Mouse (Mus musculus): ENCODE results near the gene Plekhg1. TPM values are rescaled to one million over a fixed set of nuclear protein-coding genes. Genes with fewer than 3 reads are reported as not detected.

Plekhg1 gene
- polyA plus RNA-seq, 1 experiment = 2.3 TPM

- no peak overlapping the region for H3K4me3 ChIP-seq (ENCODE audit: control insufficient read depth, insufficient read depth, low read length)
- H3K27me3 ChIP-seq (ENCODE audit: control insufficient read depth, insufficient read depth, low read length) = no peaks in the 10 kb centered on the region
- no peak overlapping the region for H3K27ac ChIP-seq (ENCODE audit: control insufficient read depth, insufficient read depth, low read length)
- DNase-seq = no peak
- H3K36me3 ChIP-seq (ENCODE audit: control insufficient read depth, insufficient read depth, low read length) = no peaks in the 10 kb centered on the region
- no peaks in the 10 kb centered on the region for H3K4me1 ChIP-seq (replicated peaks; ENCODE audit: control insufficient read depth, insufficient read depth, low read length)
- 46% methylated on average over 1 of the region's 1 CpGs for WGBS
- no peak for TF ChIP-seq CTCF (IDR thresholded peaks at IDR 0.05; ENCODE audit: borderline replicate concordance, control insufficient read depth, extremely low read depth, insufficient read depth, low read length, poor library complexity)
Measured at GRCm38 (mm10) chr10:3749580-3749979, 9.4 kb downstream of the Plekhg1 start.

GRCm38 (mm10) chr10:3761992-3762391, 21.8 kb downstream of the Plekhg1 start:
- Histone ChIP-seq H3K4me1 (replicated peaks; ENCODE audit: control insufficient read depth, insufficient read depth, low read length) (no peaks in the 10 kb centered on the region), H3K36me3 (ENCODE audit: control insufficient read depth, insufficient read depth, low read length) (no peaks in the 10 kb centered on the region), H3K27ac (ENCODE audit: control insufficient read depth, insufficient read depth, low read length) (no peak overlapping the region), H3K4me3 (ENCODE audit: control insufficient read depth, insufficient read depth, low read length) (no peak overlapping the region), H3K27me3 (ENCODE audit: control insufficient read depth, insufficient read depth, low read length) (no peaks in the 10 kb centered on the region)
- DNase-seq = no peak
- WGBS = 91% methylated on average over 5 of the region's 5 CpGs
- TF ChIP-seq POLR2A (IDR thresholded peaks at IDR 0.05; ENCODE audit: control insufficient read depth, extremely low read depth, insufficient read depth, low read length, poor library complexity) (no peak), CTCF (IDR thresholded peaks at IDR 0.05; ENCODE audit: borderline replicate concordance, control insufficient read depth, extremely low read depth, insufficient read depth, low read length, poor library complexity) (no peak)

- H3K4me3 ChIP-seq (ENCODE audit: control insufficient read depth, insufficient read depth, low read length) = no peak overlapping the region
- H3K36me3 ChIP-seq (ENCODE audit: control insufficient read depth, insufficient read depth, low read length) = no peaks in the 10 kb centered on the region
- TF ChIP-seq POLR2A (IDR thresholded peaks at IDR 0.05; ENCODE audit: control insufficient read depth, extremely low read depth, insufficient read depth, low read length, poor library complexity) (no peak), CTCF (IDR thresholded peaks at IDR 0.05; ENCODE audit: borderline replicate concordance, control insufficient read depth, extremely low read depth, insufficient read depth, low read length, poor library complexity) (no peak)
- no peaks in the 10 kb centered on the region for H3K27me3 ChIP-seq (ENCODE audit: control insufficient read depth, insufficient read depth, low read length)
- H3K27ac ChIP-seq (ENCODE audit: control insufficient read depth, insufficient read depth, low read length) = no peak overlapping the region
- DNase-seq = no peak
- 57% methylated on average over 3 of the region's 3 CpGs for WGBS
- no peaks in the 10 kb centered on the region for H3K4me1 ChIP-seq (replicated peaks; ENCODE audit: control insufficient read depth, insufficient read depth, low read length)
Measured at GRCm38 (mm10) chr10:3763199-3763598, 23.0 kb downstream of the Plekhg1 start.

- Histone ChIP-seq H3K27ac (ENCODE audit: control insufficient read depth, insufficient read depth, low read length) (no peak overlapping the region), H3K4me3 (ENCODE audit: control insufficient read depth, insufficient read depth, low read length) (no peak overlapping the region), H3K36me3 (ENCODE audit: control insufficient read depth, insufficient read depth, low read length) (no peaks in the 10 kb centered on the region), H3K27me3 (ENCODE audit: control insufficient read depth, insufficient read depth, low read length) (no peaks in the 10 kb centered on the region), H3K4me1 (replicated peaks; ENCODE audit: control insufficient read depth, insufficient read depth, low read length) (no peaks in the 10 kb centered on the region)
- DNase-seq = no peak
- 95% methylated on average over 5 of the region's 5 CpGs for WGBS
- TF ChIP-seq POLR2A (IDR thresholded peaks at IDR 0.05; ENCODE audit: control insufficient read depth, extremely low read depth, insufficient read depth, low read length, poor library complexity) (no peak), CTCF (IDR thresholded peaks at IDR 0.05; ENCODE audit: borderline replicate concordance, control insufficient read depth, extremely low read depth, insufficient read depth, low read length, poor library complexity) (no peak)
Measured at GRCm38 (mm10) chr10:3769131-3769530, 29.0 kb downstream of the Plekhg1 start.

- 89% methylated on average over 2 of the region's 2 CpGs for WGBS
- TF ChIP-seq POLR2A (IDR thresholded peaks at IDR 0.05; ENCODE audit: control insufficient read depth, extremely low read depth, insufficient read depth, low read length, poor library complexity) (no peak), CTCF (IDR thresholded peaks at IDR 0.05; ENCODE audit: borderline replicate concordance, control insufficient read depth, extremely low read depth, insufficient read depth, low read length, poor library complexity) (no peak)
- no peak for DNase-seq
Measured at GRCm38 (mm10) chr10:3774330-3774729, 34.2 kb downstream of the Plekhg1 start.

GRCm38 (mm10) chr10:3776761-3777160, 36.6 kb downstream of the Plekhg1 start:
- no peak overlapping the region for H3K27ac ChIP-seq (ENCODE audit: control insufficient read depth, insufficient read depth, low read length)
- 62% methylated on average over 2 of the region's 2 CpGs for WGBS
- no peak for DNase-seq
- no peak overlapping the region for H3K4me3 ChIP-seq (ENCODE audit: control insufficient read depth, insufficient read depth, low read length)
- H3K36me3 ChIP-seq (ENCODE audit: control insufficient read depth, insufficient read depth, low read length) = no peaks in the 10 kb centered on the region
- no peaks in the 10 kb centered on the region for H3K4me1 ChIP-seq (replicated peaks; ENCODE audit: control insufficient read depth, insufficient read depth, low read length)
- no peak for TF ChIP-seq POLR2A (IDR thresholded peaks at IDR 0.05; ENCODE audit: control insufficient read depth, extremely low read depth, insufficient read depth, low read length, poor library complexity)
- TF ChIP-seq CTCF (IDR thresholded peaks at IDR 0.05; ENCODE audit: borderline replicate concordance, control insufficient read depth, extremely low read depth, insufficient read depth, low read length, poor library complexity) = no peak
- no peaks in the 10 kb centered on the region for H3K27me3 ChIP-seq (ENCODE audit: control insufficient read depth, insufficient read depth, low read length)

More at GRCm38 (mm10) chr10:3774330-3774729, 34.2 kb downstream of the Plekhg1 start:
- Histone ChIP-seq H3K36me3 (ENCODE audit: control insufficient read depth, insufficient read depth, low read length) (no peaks in the 10 kb centered on the region), H3K27ac (ENCODE audit: control insufficient read depth, insufficient read depth, low read length) (no peak overlapping the region), H3K4me1 (replicated peaks; ENCODE audit: control insufficient read depth, insufficient read depth, low read length) (no peaks in the 10 kb centered on the region), H3K27me3 (ENCODE audit: control insufficient read depth, insufficient read depth, low read length) (no peaks in the 10 kb centered on the region), H3K4me3 (ENCODE audit: control insufficient read depth, insufficient read depth, low read length) (no peak overlapping the region)

- Histone ChIP-seq H3K27ac (ENCODE audit: control insufficient read depth, insufficient read depth, low read length) (no peak overlapping the region), H3K27me3 (ENCODE audit: control insufficient read depth, insufficient read depth, low read length) (no peaks in the 10 kb centered on the region), H3K36me3 (ENCODE audit: control insufficient read depth, insufficient read depth, low read length) (no peaks in the 10 kb centered on the region), H3K4me3 (ENCODE audit: control insufficient read depth, insufficient read depth, low read length) (no peak overlapping the region), H3K4me1 (replicated peaks; ENCODE audit: control insufficient read depth, insufficient read depth, low read length) (no peaks in the 10 kb centered on the region)
- WGBS = 92% methylated on average over 4 of the region's 4 CpGs
- TF ChIP-seq POLR2A (IDR thresholded peaks at IDR 0.05; ENCODE audit: control insufficient read depth, extremely low read depth, insufficient read depth, low read length, poor library complexity) = no peak
- TF ChIP-seq CTCF (IDR thresholded peaks at IDR 0.05; ENCODE audit: borderline replicate concordance, control insufficient read depth, extremely low read depth, insufficient read depth, low read length, poor library complexity) = no peak
- no peak for DNase-seq
Measured at GRCm38 (mm10) chr10:3785362-3785761, 45.2 kb downstream of the Plekhg1 start.

Measured in thymus, adult 2 months (tissue).